Mouse (Mus musculus) megakaryocyte-erythroid progenitor cell, adult 5-6 weeks (primary cell): ENCODE data around the gene Fam129b. TPM values are rescaled to one million over a fixed set of nuclear protein-coding genes. Genes with fewer than 3 reads are reported as not detected.
A peak's percentile ranks its signal among the peaks of the same experiment; 100 is the strongest.

Experiments used
- ATAC-seq: replicated peaks from 2 replicates; pipeline ENCODE4 v1.8.0; 2016; ENCODE audit warnings: mild to moderate bottlenecking, inconsistent platforms; ENCODE audit not compliant: severe bottlenecking, poor library complexity, low FRiP score, low TSS enrichment
- total RNA-seq, 2 experiments: library from RNA; stranded (forward) in 1 of 2; stranded (reverse) in 1 of 2; fragments of 200-1000, 215-1000 nt in 1 of 2; fragments of >200 nt in 1 of 2; fragmentation: Nextera tagmentation in 1 of 2; gene quantifications; 2 replicates each; pipeline ENCODE4 v1.2.3; 2014 to 2017

Fam129b gene
- total RNA-seq, 2 experiments from 2014 or later: 9.0 to 13.8 TPM

DNA sequence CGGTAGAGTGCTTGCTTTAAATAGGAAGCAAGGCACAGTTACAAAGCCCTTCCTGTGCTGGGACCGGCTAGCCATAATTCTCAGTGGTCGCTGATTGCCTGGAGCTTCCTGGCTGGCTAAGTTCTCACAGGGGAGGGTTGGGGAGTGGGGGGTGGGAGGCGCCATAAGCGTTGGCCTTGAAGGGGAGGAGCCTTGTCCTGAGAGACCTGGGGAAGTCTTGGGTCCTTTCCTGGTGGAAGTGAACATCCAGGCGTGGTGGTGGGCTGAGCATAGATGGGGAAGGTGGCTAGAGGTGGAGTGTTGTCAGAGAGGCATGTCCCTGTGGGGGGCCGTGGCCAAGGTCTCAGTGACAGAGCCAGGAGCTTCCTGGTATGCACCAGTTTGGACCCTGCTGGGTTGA lies 8.8 kb downstream of the Fam129b start:
- no peak for ATAC-seq

DNA sequence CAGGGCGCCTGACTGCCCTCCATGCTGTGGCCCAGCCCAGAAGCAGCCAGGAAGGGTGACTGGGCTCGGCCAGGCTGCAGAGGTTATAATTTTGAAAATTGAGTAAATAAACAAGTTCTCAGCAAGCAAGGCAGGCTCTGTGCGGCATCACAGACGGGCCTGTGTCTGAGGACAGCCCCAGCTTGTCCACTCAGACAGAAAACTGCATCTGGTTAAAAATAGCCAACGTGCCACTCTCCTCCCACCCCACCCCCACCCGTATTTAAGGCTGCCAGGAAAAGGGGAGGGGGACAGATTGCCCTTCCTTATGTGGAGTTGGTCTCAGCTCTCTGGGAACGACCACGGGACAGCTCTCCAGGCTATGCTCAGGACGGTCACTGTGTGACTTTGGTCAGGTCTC lies 12.1 kb downstream of the Fam129b start:
- ATAC-seq: no peak

DNA sequence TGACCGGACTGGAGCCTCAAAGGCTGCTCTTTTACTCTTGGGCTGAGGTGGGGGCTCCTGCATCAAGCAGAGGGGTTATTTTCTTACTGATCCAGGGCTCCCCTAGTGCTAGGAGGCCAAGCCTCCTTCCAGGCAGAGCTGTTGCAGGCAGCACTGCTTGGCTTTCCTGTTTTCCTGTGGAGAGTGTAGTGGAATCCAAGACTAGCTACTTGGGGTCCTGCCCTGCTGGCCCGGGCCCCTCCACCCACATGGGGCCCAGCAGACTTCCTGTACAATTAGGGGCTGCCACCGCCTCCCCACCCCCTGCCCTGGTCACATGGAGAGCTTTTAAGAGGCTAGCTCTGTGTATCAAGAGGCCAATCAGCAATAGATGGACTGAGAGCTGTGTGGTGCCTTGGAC lies 12.6 kb downstream of the Fam129b start:
- ATAC-seq: no peak

DNA sequence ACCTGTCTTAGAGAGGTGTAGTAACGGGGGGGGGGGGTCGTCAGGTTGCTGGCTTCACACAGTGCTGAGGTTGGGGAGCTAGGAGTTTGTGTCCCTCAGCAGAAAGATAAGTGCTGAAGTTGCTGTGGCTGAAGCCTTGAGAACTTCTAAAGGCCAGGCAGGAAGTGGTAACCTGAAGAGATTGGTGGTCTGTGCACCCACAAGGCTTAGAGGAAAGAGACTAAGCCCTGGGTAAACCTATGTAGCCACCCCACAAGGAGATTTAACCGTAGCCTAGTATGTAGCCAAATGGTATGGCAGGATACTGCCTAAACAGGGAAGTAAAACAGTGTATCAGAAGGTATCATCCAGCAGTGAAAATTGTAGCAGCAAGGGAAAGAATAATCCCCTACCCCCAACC lies 14.4 kb downstream of the Fam129b start:
- ATAC-seq: no peak

DNA sequence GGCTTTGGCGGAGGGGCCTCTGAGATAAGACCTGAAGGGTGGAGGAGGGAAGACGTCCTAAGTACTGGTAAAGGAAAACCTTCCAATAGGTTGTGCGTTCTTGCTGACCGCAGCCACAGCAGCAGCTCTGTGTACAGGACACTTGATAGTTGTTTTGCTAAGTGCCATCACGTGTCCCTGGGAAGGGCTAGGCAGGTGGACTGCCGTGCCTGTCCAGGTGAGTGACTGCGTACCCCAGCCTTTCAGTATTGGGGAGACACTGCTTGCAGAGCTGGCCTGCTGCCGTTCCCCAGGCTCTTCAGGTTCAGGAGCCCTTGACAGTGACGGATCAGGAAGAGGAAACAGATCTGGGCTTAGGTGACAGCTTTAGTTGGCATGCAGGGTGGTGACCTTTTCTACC lies 15.4 kb downstream of the Fam129b start:
- ATAC-seq: no peak

DNA sequence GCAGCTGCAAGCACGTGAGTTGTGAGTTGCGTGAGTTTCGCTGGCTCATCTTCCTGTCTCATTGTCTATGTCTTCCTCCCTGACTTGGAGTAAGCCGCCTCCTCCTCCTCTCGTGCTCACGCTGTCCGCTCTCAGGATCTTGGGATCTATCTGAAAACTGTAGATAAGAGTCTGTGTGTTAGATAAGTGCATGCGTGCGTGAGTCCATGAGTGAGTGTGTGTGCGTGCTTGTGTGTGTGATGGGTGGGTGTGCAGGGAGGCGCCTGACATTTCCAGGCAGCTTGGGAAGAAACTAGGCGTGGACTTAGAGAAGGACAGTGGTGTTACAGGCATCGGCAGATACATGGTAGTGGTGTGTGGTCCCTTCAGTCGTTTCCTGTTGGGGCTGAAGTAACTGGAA lies 16.6 kb downstream of the Fam129b start:
- 0 out of 2 replicates have a peak, but pooled peaks have one; percentile 10 for ATAC-seq

DNA sequence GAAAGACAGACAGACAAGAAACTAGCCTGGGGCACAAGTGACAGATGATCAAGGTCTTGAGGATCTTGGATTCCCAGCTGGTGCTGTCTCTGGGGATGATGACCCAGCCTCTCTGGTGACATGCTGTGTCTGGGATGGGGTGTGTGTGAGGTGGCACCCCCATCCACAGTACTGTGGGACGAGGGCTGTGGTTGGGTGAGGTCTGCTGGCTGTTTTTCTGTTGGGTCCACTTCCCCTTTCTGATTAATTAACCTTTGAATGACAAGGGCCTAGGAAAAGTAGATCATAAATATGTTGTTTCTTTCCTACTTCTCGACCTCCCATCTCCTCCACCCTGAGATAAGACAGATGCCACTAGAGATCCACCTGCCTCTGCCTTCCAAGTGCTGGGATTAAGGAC lies 18.2 kb downstream of the Fam129b start:
- no peak for ATAC-seq

DNA sequence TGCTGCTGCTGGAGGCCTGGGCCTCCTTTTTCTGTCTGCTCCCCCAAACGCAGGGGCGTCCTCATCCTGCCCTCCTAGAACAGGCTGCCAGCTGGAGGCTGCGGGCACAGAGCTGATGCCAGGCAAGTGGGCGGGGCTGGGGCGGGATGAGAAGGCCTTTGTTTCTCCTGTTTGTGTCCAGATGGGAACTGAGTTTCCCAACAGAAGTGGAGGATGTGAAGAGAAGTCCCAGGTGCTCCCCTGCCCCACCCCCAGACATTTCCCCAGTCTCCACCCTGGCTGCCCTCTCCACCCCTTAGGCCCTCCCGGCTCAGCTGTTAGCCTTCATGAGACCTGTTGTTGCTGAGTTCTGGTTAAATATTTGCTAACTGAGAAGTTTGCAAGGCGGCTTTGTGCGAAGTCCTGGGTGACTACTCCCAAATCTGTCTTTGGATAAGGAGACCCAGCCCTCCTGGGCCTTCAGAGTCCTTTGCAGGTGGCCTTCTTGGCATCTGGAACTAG lies 19.7 kb downstream of the Fam129b start:
- no peak for ATAC-seq

DNA sequence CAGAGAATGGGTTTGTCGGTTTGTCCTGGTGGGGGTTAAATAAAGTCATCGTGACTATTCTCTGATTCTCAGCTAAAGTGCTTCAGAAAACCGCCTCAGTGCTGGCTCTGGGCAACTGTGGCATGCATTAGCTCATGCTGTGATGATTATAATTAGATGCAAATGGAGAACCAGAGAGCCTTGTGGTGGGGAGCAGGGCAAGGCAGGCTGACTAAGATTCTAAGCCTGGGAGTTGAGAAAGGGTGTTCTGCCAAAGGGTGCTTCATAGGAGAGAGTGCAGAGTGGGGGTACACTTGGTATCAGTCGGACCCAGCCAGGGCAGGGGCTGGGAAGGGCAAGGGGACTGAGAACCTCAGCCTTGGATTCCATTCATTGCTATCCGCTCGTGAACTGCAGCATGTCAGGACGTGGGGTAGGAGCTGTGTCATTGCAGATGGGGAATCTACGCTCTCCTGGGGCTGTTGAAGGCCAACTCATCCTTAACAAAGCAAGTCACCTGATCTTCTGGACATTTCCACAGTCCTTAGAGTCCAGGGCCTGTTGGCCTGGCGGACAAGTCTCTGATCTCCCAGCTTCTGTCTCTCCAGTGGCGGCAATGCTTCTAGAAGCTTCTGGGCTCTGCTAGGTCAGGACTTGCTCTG lies 20.7 kb downstream of the Fam129b start:
- ATAC-seq: no peak

DNA sequence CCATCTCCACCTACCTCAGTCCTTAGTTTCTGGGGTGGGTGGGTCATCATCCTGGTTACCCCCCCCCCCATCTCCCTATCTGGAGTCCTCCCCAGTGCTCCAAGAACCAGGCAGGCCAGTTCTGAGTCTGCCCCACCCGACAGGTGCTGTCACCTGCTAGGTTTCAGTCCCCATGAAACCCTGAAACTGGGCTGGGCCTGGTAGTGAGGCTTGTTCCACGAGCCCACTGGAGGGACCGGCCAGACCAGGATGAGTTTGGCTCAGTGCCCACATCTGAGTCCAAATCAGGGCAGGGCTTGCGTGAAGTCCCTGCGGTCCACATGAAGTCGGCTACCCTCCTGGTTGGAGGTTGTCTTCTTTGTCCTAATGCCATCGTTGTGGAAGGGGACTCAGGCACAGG lies 23.1 kb downstream of the Fam129b start:
- ATAC-seq: no peak

DNA sequence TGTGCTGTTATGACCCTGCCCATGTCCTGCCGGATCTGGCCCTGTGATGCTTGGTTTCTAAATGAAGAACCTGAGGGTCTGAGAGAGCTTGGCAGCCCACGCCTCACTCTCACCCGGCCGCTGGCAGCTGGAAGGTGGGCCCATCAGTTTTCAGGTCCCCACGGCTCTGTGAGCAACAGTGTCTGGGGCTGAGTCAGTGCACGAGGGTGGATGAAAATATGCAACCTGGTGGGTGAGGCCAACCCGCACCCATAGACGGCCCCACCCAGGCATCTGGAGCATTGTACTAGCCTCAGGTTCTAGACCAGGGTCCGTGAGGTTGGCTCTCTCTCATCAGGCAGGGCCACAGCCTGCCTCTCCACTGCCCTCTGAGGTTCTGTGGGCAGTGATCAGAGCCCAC lies 26.2 kb downstream of the Fam129b start:
- no peak for ATAC-seq

DNA sequence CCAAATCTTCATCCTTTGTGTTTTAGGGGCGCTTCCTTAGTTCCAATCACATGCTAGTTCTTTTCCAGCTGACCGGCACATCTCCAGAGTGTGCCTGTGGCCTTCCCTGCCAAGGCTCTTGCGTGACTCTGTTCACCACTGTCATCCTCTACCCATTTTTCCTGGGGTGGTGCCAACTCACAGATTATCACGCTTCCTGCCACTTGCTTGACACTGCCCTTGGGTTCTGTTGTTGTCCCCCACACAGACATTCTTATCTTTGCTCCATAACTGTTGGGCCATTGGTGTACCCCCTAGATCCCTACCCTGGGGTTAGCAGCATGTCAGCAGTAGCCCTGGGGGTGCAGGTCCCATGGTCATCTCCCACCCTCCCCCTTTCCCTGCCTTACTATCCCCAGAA lies 27.6 kb downstream of the Fam129b start:
- peak; percentile 47 for ATAC-seq

DNA sequence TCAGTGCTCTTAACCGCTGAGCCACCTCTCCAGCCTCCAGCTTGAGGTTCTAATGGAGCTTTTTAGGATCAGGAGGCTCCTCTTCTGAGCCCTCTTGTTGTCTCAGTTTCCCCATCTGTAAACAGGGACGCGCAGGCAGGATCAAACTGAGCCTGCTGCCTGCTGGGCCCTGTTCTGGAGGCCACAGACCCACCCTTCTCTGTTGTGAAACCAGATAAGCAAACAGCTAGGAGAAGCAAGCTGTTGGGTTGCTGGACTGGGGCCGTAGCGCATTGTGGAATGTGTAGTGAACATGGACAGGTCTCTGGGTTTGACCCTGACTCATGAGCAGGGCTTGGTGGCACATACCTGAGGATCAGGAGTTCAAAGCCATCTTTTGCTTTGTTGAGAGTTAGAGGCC lies 28.7 kb downstream of the Fam129b start:
- peak; percentile 53 for ATAC-seq

DNA sequence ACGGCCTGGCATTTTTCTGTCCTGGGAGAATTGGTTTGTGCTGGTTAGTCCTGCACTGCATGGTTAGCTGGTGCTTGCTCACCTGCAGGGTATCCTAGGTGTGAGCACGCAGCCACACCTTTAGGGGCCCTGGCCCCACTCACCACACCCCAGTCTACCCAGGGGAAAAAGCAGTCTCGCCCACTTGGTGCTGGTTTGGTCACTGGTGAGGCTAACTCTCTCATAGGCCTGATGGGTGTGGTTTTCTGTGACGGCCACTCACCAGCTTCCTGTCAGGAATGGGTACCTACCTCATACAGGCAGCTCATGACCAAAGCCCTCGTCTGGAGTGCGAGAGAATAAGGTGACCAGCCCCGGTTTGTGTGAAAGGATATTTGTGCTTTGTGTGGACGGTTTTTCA lies 29.4 kb downstream of the Fam129b start:
- no peak for ATAC-seq

DNA sequence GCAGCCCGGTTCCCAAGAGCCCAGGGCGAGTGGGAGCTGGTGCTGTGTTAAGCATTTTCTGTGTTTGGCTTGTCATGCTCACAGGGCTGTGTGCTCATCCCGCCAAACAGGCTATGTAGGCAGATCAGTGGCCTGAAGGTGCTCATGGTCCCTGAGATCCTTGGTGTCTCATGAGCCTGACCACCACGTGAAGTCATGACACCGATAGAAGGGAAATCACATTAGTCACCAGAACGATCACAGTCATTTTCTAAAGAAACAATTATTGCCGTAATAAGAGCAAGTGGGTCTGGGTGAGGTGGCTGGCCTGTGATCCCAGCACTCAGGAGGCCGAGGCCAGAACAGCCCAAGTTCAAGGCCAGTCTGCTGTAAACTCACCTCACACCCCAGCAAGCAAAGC lies 31.5 kb downstream of the Fam129b start:
- ATAC-seq: no peak

DNA sequence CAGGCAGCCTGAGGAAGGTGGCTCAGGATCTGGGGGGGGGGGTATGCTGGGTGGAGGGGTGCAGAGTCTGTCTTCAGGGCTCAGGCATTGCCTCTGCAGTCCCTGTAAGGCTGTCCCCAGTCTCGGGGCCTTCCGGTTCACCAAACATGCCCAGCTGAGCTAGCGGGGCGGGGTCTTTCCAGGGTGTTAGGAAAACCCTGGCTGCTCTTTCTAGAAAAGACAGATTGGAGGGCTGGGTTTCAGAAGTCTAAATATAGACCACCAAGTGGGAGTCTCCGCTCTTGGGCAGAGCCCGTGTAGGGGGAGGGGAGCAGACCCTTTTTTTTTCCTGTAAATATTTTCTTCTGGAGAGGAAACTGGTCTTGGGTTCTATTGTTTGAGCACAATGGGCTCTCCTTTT lies 32.4 kb downstream of the Fam129b start:
- no peak for ATAC-seq

DNA sequence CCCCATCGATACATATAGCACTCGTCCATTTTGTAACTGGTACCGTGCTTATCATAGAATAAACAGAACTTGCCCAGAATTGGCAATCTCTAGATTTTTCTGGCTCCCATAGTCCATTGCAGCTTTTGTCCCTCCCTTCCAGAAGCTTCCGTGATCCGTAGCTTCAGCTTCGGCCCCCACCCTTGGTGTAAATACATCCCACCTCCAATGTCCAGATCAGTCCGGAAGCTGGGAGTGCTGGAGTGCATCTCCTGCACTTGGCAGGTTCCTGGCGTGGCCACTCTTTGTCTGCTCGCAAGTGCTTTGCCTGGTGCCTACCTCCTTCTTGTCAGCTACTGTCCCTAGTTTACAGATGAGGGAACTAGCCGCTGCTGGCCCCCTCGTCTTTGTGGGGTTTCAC lies 32.9 kb downstream of the Fam129b start:
- no peak for ATAC-seq

DNA sequence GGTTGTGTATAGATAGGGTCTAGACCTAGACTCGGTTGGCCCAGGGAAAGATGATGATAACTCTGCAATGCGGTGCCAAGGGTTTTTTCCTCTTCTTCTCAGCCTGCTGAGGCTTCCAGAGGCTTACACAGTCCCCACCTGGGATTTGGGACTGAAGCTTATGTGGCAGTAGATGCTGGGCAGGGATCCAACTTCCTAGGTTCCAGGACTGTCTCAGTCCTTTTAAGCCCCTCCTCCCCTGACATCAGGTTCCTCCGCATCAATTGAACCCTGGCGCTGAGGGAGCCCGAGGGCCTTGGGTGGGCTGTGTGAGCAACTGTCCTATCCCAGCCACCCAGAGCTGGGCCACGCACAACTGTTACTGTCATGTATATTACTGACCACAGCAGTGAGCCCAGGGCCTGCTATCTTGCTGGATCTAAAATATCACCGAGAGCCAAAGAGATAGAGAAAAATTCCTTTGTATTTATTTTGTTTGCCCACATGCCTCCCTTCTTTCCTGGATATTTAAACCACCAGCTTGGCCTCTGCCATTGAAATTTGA lies 35.8 kb downstream of the Fam129b start:
- ATAC-seq: no peak

DNA sequence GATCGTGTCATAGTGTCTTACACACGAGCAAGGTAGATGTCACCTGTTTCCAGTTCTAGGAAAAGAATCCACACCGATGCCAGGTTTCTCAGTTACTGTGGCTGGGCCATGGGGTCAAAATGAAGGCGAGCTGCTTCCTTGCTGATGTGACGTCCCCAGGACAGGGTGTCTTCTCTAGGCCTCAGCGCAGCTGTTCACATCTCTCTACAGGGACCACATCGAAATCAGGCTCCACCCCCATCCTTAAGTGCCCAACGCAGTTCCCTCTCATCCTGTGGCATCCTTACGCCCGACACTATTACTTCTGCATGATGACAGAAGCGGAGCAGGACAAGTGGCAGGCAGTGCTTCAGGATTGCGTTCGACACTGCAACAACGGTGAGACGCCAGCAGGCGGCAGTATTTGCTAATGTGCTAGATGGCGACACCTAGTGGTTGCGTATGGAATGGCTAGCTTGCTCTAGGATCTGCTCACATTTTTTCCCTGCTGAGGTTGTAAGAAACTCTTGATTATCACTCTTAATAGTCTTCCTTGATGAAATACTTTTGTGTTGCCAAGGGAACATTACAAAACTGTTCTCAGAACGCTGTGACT lies 36.4 kb downstream of the Fam129b start:
- ATAC-seq: peak; percentile 60

DNA sequence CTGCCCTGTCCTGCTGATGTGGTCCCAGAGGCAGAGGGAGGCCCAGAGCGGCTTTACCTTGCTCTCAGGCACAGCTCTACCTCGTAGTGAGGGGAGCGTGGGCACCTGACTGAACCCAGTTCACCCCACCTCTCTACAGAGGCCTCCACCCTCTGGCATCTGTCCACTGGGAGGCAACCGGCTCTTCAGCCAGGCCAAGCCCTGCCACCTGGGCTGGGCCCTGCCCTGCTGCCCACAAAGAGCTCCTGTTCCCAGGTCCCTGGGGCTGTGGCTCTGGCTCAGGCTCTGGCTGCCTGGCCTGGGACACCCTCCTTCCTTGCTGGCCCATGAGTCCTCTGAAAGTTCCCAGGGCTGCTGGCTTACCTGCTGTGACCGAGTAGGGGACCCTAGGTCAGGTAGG lies 38.4 kb downstream of the Fam129b start:
- no peak for ATAC-seq

DNA sequence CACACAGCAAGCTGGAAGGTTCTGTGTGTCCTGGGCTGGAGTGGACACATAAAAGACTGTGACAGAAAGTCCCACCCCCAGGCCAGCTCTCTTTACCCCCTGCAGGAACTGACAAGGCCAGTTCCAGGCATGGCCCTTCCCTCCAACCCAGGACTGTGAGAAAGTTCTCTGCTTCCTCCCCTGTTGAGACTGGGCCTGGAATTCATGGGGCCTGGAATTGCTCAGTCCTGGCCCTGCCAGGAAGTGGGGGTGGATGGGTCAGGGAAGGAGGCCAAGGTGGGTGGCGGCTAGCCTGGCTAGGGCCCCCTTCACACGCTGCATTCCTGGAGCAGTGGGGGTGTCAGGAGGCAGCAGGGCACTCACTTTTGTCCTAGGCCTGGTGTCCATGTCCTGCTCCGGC lies 39.0 kb downstream of the Fam129b start:
- ATAC-seq: no peak
